ENCODE assay signal across 8 mouse cellular contexts in genomic region chr3:110250839-110251700, GRCm38 (mm10). TPM values are rescaled to one million over a fixed set of nuclear protein-coding genes. Genes with fewer than 3 reads are reported as not detected.
A peak's percentile ranks its signal among the peaks of the same experiment; 100 is the strongest.
DNase-seq lines count a peak whose midpoint lies in the region; ATAC-seq lines count a peak whose summit lies in the region.

Gene Prmt6, minus strand, starts transcription at chr3:110250998.

- peak; percentile 93 to 97 for DNase-seq in adrenal gland, adult (ENCODE audit: inconsistent age in 2 of 2, low spot score in 1 of 2)
- peak; percentile 88 for DNase-seq in gastrocnemius, adult 18-20 months (ENCODE audit: low spot score)
- DNase-seq in left cerebral cortex, adult 11 months (ENCODE audit: low spot score), result peak; percentile 80
- DNase-seq in lung, postnatal 36 days, result peak; percentile 93
- DNase-seq in right cerebral cortex, postnatal 10 days (ENCODE audit: low spot score in 2 of 2), result peak; percentile 95
- DNase-seq in urinary bladder, postnatal 25 days (ENCODE audit: low spot score), result peak; percentile 86

- H3K27me3 ChIP-seq in hindbrain, embryonic 16.5 days (replicated peaks; ENCODE audit: control insufficient read depth, insufficient read depth, low read length), result no peaks in the 10 kb centered on the region

- peak within 1 kb of the TSS; percentile 68 for H3K4me2 ChIP-seq in hindbrain, embryonic 16.5 days (ENCODE audit: low read length)

- no peaks in the 10 kb centered on the region; the same call in 1 of the 2 replicates for H3K36me3 ChIP-seq in hindbrain, embryonic 16.5 days (ENCODE audit: control insufficient read depth, insufficient read depth, low read length)

- H3K27ac ChIP-seq in hindbrain, embryonic 16.5 days (ENCODE audit: low read depth, low read length), result peak within 1 kb of the TSS; percentile 96

- no peaks in the 10 kb centered on the region for H3K9me3 ChIP-seq in hindbrain, embryonic 16.5 days (ENCODE audit: control insufficient read depth, low read length)

- peak; percentile 95 for ATAC-seq in common myeloid progenitor, adult 5-6 weeks (replicated peaks; ENCODE audit: low read depth, poor library complexity, severe bottlenecking)
- peak; percentile 96 for ATAC-seq in hindbrain, embryonic 16.5 days

- H3K4me3 ChIP-seq in hindbrain, embryonic 16.5 days (ENCODE audit: low read length), result peak within 1 kb of the TSS; percentile 92

- 18% methylated on average over 38 of the region's 38 CpGs for WGBS in hindbrain, embryonic 16.5 days

- H3K9ac ChIP-seq in hindbrain, embryonic 16.5 days (ENCODE audit: low read depth, low read length), result peak within 1 kb of the TSS; percentile 97

- H3K4me1 ChIP-seq in hindbrain, embryonic 16.5 days (ENCODE audit: control insufficient read depth, insufficient read depth, low read depth, low read length), result peaks cover 8% of the 10 kb centered on the region

RNA-seq across cellular contexts. Expression of gene Prmt6, which starts in this region (rescaled TPM):
- 11.5 and 15.3 TPM in 2 replicates for total RNA-seq in common myeloid progenitor, adult 5-6 weeks (2017)
- 1 to 10 TPM; 2.6 to 2.9 TPM for total RNA-seq in gastrocnemius, adult 18-20 months (2021)
- 21.7 and 22.7 TPM in 2 replicates for polyA plus RNA-seq in hindbrain, embryonic 16.5 days (2015; fragmentation: Nextera tagmentation; extraction: Ambion mirVana)

Comparison
In these comparisons a context has a peak if more than half of its experiments do, and no peak if none do; other contexts are left out.
1. Peak in every context shown above with its lines: DNase-seq, ATAC-seq, H3K4me3 ChIP-seq and H3K27ac ChIP-seq.